Mouse (Mus musculus) cerebral cortex, adult 2 months (tissue): ENCODE data around the gene Klhl4.

ENCODE experiments used
- WGBS: fragments of 180-500 bp; shearing (Covaris S2); methylation state at CpG from one replicate; pipeline ENCODE4 v1.1.7; 2018; 5-methylcytosine and 5-hydroxymethylcytosine counted together

Gene Klhl4

GRCm38 (mm10) chrX:114473782-114474731 is at the start of gene Klhl4:
Gene Klhl4 (plus strand): TSS chrX:114474333.
- WGBS: 10% methylated on average over 14 of the region's 14 CpGs

DNA sequence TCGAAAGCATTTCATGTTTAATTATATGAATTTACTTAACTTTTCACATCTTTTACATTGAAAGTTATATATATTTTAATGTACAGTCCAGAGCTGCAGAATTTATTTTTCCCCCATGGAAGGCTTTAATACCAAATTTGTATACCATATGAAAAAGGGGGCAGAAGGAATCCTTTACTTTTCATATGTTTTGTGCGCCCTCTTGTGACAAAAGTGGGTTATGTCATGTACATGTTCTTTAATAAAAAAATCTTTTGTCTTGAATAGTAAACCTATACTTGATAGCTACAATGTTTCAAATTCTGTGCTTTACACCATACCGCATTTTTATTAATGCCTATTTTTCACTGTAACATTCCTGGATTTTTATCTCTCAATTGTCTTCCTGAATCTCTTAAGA is 84.0 kb downstream of the Klhl4 start:
- WGBS: 37% methylated on average over 3 of the region's 3 CpGs

- 24% methylated on average over 1 of the region's 1 CpGs for WGBS
Observed at GRCm38 (mm10) chrX:114582311-114582710, 108.2 kb downstream of the Klhl4 start.
